Mouse (Mus musculus): ENCODE measurements at regions not wholly inside any gene's neighbourhood (a gene's known extent, or its start where the extent isn't known, plus 50 kb on each side); places are given as distances from the start of the nearest gene placed in this dataset.
A peak's percentile ranks its signal among the peaks of the same experiment; 100 is the strongest.

- DNase-seq (ENCODE audit: low spot score in 2 of 2) = peak in 1 of 2 experiments; percentile 20
Observed at GRCm38 (mm10) chr2:52804106-52804825, 53.4 kb upstream of the Fmnl2 start.

- no peak for DNase-seq (ENCODE audit: low spot score in 2 of 2)
Observed at GRCm38 (mm10) chr2:52804826-52805149, 52.9 kb upstream of the Fmnl2 start.

- DNase-seq (ENCODE audit: low spot score in 2 of 2) = no peak
Observed at GRCm38 (mm10) chr2:52807826-52808225, 49.8 kb upstream of the Fmnl2 start.

Data from adrenal gland, adult 18-20 months (tissue).